Mouse (Mus musculus) embryonic facial prominence, embryonic 11.5 days (tissue): ENCODE data around the gene Lsamp. TPM values are rescaled to one million over a fixed set of nuclear protein-coding genes. Genes with fewer than 3 reads are reported as not detected.
A peak's percentile ranks its signal among the peaks of the same experiment; 100 is the strongest.

ENCODE experiments used
- ATAC-seq: fragments of 200-750 bp; cut with Nextera tagmentation; replicated peaks from 2 replicates; pipeline ENCODE4 v1.8.0; 2017; ENCODE audit warnings: low read depth; ENCODE audit not compliant: insufficient number of reproducible peaks, low FRiP score, low TSS enrichment
- DNase-seq: peaks from one replicate; pipeline ENCODE4 v3.0.0-alpha.2; 2015; ENCODE audit warnings: low spot score
- H3K27ac ChIP-seq: fragments of 300-500 bp; sonication (generic); replicated peaks from 2 replicates; pipeline ENCODE4 v1.5.1; 2014; ENCODE audit warnings: mild to moderate bottlenecking, low read depth, low read length, control low read depth
- H3K27me3 ChIP-seq: fragments of 300-500 bp; sonication (generic); 2 replicates; pipeline ENCODE4 v1.6.1; 2014; ENCODE audit warnings: mild to moderate bottlenecking, low read length, moderate library complexity, mixed read lengths; ENCODE audit not compliant: control insufficient read depth, insufficient read depth
- H3K36me3 ChIP-seq: fragments of 300-500 bp; sonication (generic); replicated peaks from 2 replicates; pipeline ENCODE4 v1.6.1; 2014; ENCODE audit warnings: low read depth, mild to moderate bottlenecking, low read length, moderate library complexity, mixed read lengths; ENCODE audit not compliant: control insufficient read depth, insufficient read depth
- H3K4me1 ChIP-seq: fragments of 300-500 bp; sonication (generic); 2 replicates; pipeline ENCODE4 v1.6.1; 2014; ENCODE audit warnings: low read length, mixed read lengths; ENCODE audit not compliant: control insufficient read depth, insufficient read depth
- H3K4me2 ChIP-seq: fragments of 300-500 bp; sonication (generic); 2 replicates; pipeline ENCODE4 v1.6.1; 2014; ENCODE audit warnings: low read depth, mild to moderate bottlenecking, control low read depth, low read length, moderate library complexity
- H3K4me3 ChIP-seq: fragments of 300-500 bp; sonication (generic); 2 replicates; pipeline ENCODE4 v1.5.1; 2014; ENCODE audit warnings: low read depth, low read length, control low read depth
- H3K9ac ChIP-seq: fragments of 300-500 bp; sonication (generic); replicated peaks from 2 replicates; pipeline ENCODE4 v1.6.1; 2014; ENCODE audit warnings: mild to moderate bottlenecking, control low read depth, low read length
- H3K9me3 ChIP-seq: fragments of 300-500 bp; sonication (generic); replicated peaks from 2 replicates; pipeline ENCODE4 v1.6.1; 2016; ENCODE audit warnings: mild to moderate bottlenecking, low read length, inconsistent platforms, mixed read lengths; ENCODE audit not compliant: control insufficient read depth
- WGBS: fragments of 180-500 bp; shearing (Covaris S2); extraction: QIAGEN DNeasy Blood & Tissue Kit; methylation state at CpG from one replicate; pipeline ENCODE4 v1.1.7; 2014; 5-methylcytosine and 5-hydroxymethylcytosine counted together
- polyA plus RNA-seq: library from polyadenylated mRNA; unstranded; fragments of >200 nt; fragmentation: Nextera tagmentation; extraction: Ambion mirVana; gene quantifications from 2 replicates; pipeline ENCODE4 v1.2.1, GENCODE M21; 2014

Lsamp gene
- polyA plus RNA-seq, 1 experiment from 2014 or later: 5.7 TPM

- Histone ChIP-seq H3K4me3 (no peak overlapping the region), H3K9me3 (no peaks in the 10 kb centered on the region), H3K4me1 (no peaks in the 10 kb centered on the region), H3K9ac (no peak overlapping the region), H3K4me2 (no peak overlapping the region), H3K36me3 (no peaks in the 10 kb centered on the region), H3K27ac (no peak overlapping the region), H3K27me3 (no peaks in the 10 kb centered on the region)
- ATAC-seq (no peak), DNase-seq (no peak)
- 63% methylated on average over 2 of the region's 2 CpGs for WGBS
These were observed 989.9 kb downstream of the Lsamp start for GRCm38 (mm10) chr16:40974084-40974483.

GRCm38 (mm10) chr16:40983026-40983425 is 998.9 kb downstream of the Lsamp start:
- ATAC-seq: no peak
- 36% methylated on average over 3 of the region's 3 CpGs for WGBS
- Histone ChIP-seq H3K4me1 (no peaks in the 10 kb centered on the region), H3K4me2 (no peak overlapping the region), H3K4me3 (no peak overlapping the region), H3K27ac (no peak overlapping the region), H3K36me3 (no peaks in the 10 kb centered on the region), H3K27me3 (no peaks in the 10 kb centered on the region), H3K9ac (no peak overlapping the region), H3K9me3 (no peaks in the 10 kb centered on the region)
- DNase-seq: peak; percentile 22

GRCm38 (mm10) chr16:41007569-41007968 is 1023.4 kb downstream of the Lsamp start:
- 67% methylated on average over 5 of the region's 5 CpGs for whole genome bisulfite sequencing
- Histone ChIP-seq H3K4me2 (no peak overlapping the region), H3K27me3 (no peaks in the 10 kb centered on the region), H3K4me1 (no peaks in the 10 kb centered on the region), H3K4me3 (no peak overlapping the region), H3K9ac (no peak overlapping the region), H3K9me3 (no peaks in the 10 kb centered on the region), H3K36me3 (no peaks in the 10 kb centered on the region), H3K27ac (no peak overlapping the region)
- DNase-seq (no peak), ATAC-seq (no peak)

- H3K27ac ChIP-seq: no peak overlapping the region
- DNase-seq (no peak), ATAC-seq (no peak)
- no peaks in the 10 kb centered on the region for H3K27me3 ChIP-seq
- no peak overlapping the region for H3K4me2 ChIP-seq
- H3K36me3 ChIP-seq: no peaks in the 10 kb centered on the region
- no peak overlapping the region for H3K9ac ChIP-seq
- H3K4me1 ChIP-seq: no peaks in the 10 kb centered on the region
- H3K9me3 ChIP-seq: no peaks in the 10 kb centered on the region
- H3K4me3 ChIP-seq: no peak overlapping the region
These were observed 1050.6 kb downstream of the Lsamp start for GRCm38 (mm10) chr16:41034746-41035145.

- 70% methylated on average over 2 of the region's 2 CpGs for WGBS
These were observed 1057.5 kb downstream of the Lsamp start for GRCm38 (mm10) chr16:41041686-41042085.

GRCm38 (mm10) chr16:41063270-41063857 is 1079.2 kb downstream of the Lsamp start:
- Histone ChIP-seq H3K9ac (no peak overlapping the region), H3K27ac (no peak overlapping the region), H3K36me3 (no peaks in the 10 kb centered on the region), H3K9me3 (no peaks in the 10 kb centered on the region), H3K27me3 (no peaks in the 10 kb centered on the region), H3K4me2 (no peak overlapping the region), H3K4me1 (no peaks in the 10 kb centered on the region), H3K4me3 (no peak overlapping the region)
- ATAC-seq: no peak
- DNase-seq: no peak
- 74% methylated on average over 7 of the region's 7 CpGs for WGBS

More at GRCm38 (mm10) chr16:41041686-41042085, 1057.5 kb downstream of the Lsamp start:
- ATAC-seq (no peak), DNase-seq (no peak)
- H3K9me3 ChIP-seq: no peaks in the 10 kb centered on the region
- no peak overlapping the region for H3K4me3 ChIP-seq
- H3K36me3 ChIP-seq: no peaks in the 10 kb centered on the region
- H3K27ac ChIP-seq: no peak overlapping the region
- no peak overlapping the region for H3K4me2 ChIP-seq
- H3K27me3 ChIP-seq: no peaks in the 10 kb centered on the region
- H3K9ac ChIP-seq: no peak overlapping the region
- no peaks in the 10 kb centered on the region for H3K4me1 ChIP-seq

- H3K27ac ChIP-seq: no peak overlapping the region
- ATAC-seq: no peak
- no peak overlapping the region for H3K4me2 ChIP-seq
- no peaks in the 10 kb centered on the region for H3K9me3 ChIP-seq
- no peaks in the 10 kb centered on the region for H3K36me3 ChIP-seq
- 87% methylated on average over 2 of the region's 2 CpGs for WGBS
- H3K4me3 ChIP-seq: no peak overlapping the region
- no peak for DNase-seq
- no peaks in the 10 kb centered on the region for H3K4me1 ChIP-seq
- H3K27me3 ChIP-seq: no peaks in the 10 kb centered on the region
- no peak overlapping the region for H3K9ac ChIP-seq
These were observed 1089.3 kb downstream of the Lsamp start for GRCm38 (mm10) chr16:41073470-41073869.

GRCm38 (mm10) chr16:41088648-41089047 is 1104.5 kb downstream of the Lsamp start:
- Histone ChIP-seq H3K9me3 (no peaks in the 10 kb centered on the region), H3K27ac (no peak overlapping the region), H3K27me3 (no peaks in the 10 kb centered on the region), H3K4me2 (no peak overlapping the region), H3K4me1 (no peaks in the 10 kb centered on the region), H3K36me3 (no peaks in the 10 kb centered on the region), H3K4me3 (no peak overlapping the region), H3K9ac (no peak overlapping the region)
- no peak for DNase-seq
- 83% methylated on average over 2 of the region's 2 CpGs for WGBS
- no peak for ATAC-seq
